Mouse (Mus musculus) kidney, adult 2 months (tissue): ENCODE results near the gene Crlf1.

Source experiments
- CTCF ChIP-seq: fragments of 200-500 bp; conservative IDR thresholded peaks from 2 replicates; pipeline ENCODE4 v1.5.1; 2011; ENCODE audit warnings: low read depth, mild to moderate bottlenecking, control low read depth, low read length, moderate library complexity, mixed read lengths; ENCODE audit not compliant: insufficient read depth, insufficient read length
- POLR2A ChIP-seq: fragments of 200-500 bp; IDR thresholded peaks from one replicate; pipeline ENCODE4 v1.6.1; 2011; ENCODE audit warnings: low read depth, low read length, control low read depth

DNA sequence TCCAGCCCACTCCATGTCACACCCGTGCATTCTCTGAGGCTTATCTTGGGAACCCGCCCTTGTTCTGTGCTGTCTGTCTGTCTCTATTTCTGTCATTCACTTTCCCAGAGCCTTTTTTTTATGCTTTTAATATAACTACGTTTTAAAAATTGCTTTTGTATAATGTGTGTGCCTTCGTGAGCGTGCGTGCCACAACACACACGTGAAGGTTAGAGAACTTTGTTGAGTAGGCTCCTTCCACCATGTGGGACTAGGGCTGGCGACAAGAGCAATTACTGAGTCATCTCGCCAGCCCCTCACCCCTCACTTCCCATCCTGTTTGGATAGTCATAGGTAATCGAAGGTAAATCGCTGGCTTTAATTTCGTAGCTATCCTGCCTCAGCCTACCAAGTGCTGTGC is 9.6 kb downstream of the Crlf1 start:
- TF ChIP-seq CTCF: no peak
- no peak for TF ChIP-seq POLR2A
